Mouse (Mus musculus) kidney, adult 2 months (tissue): ENCODE measurements at regions not wholly inside any gene's neighbourhood (a gene's known extent, or its start where the extent isn't known, plus 50 kb on each side); places are given as distances from the start of the nearest gene placed in this dataset.

Experiments used
- CTCF ChIP-seq: fragments of 200-500 bp; conservative IDR thresholded peaks from 2 replicates; pipeline ENCODE4 v1.5.1; 2011; ENCODE audit warnings: low read depth, mild to moderate bottlenecking, control low read depth, low read length, moderate library complexity, mixed read lengths; ENCODE audit not compliant: insufficient read depth, insufficient read length
- POLR2A ChIP-seq: fragments of 200-500 bp; IDR thresholded peaks from one replicate; pipeline ENCODE4 v1.6.1; 2011; ENCODE audit warnings: low read depth, low read length, control low read depth

GRCm38 (mm10) chr11:17883276-17883675 is 70.4 kb downstream of the Etaa1 start:
- no peak for TF ChIP-seq CTCF
- TF ChIP-seq POLR2A: no peak
